19 mouse cellular contexts compared by ENCODE assay signal in the genomic region with DNA sequence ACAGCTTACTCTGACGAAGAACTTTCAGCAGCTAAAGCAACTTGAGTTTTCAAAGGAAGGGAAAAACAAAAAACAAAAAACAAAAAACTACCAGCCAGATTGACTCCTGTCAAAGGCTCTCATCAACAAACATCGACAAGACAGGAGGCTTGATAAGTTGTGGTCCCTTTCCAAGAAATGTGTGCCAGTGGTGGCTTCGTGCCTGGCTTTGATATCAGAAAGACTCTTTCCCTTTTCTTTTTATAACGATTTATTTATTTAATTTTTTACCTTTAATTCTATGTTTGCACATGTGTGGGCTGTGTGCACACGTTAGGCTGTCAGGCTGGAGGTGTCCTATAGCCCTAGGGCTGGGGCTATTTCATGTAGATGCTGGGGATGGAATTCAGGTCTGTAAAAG.
"Had no signal": no experiment of that assay in that cellular context is flagged by ENCODE, and none has a peak within 500 bp of the region (broad histone marks: within the 10 kb centered on the region; RNA-seq: fewer than 3 reads in every experiment).

No protein-coding gene starts in this region.

- DNase-seq: lung, adult 2 months; lung, postnatal 14 days; lung, postnatal 36 days; retina, postnatal 1 day; right cerebral cortex, adult 18-20 months; right cerebral cortex, postnatal 25 days; right cerebral cortex, postnatal 4 days; spleen, adult 18-20 months; thymus, adult 18-20 months; thymus, postnatal 14 days; thymus, postnatal 36 days had no signal

- H3K27ac ChIP-seq: lung, embryonic 15.5 days; macrophage; midbrain, embryonic 13.5 days; midbrain, embryonic 15.5 days; neural tube, embryonic 12.5 days had no signal

- H3K36me3 ChIP-seq: lung, embryonic 15.5 days; midbrain, embryonic 13.5 days; midbrain, embryonic 15.5 days; neural tube, embryonic 12.5 days had no signal

- H3K4me3 ChIP-seq: lung, embryonic 15.5 days; megakaryocyte, embryonic 14.5 days; midbrain, embryonic 13.5 days; midbrain, embryonic 15.5 days; neural tube, embryonic 12.5 days had no signal

- ATAC-seq: lung, postnatal 0 days; midbrain, embryonic 13.5 days; midbrain, embryonic 15.5 days had no signal

- H3K9me3 ChIP-seq: lung, embryonic 15.5 days; megakaryocyte, embryonic 14.5 days; midbrain, embryonic 13.5 days; midbrain, embryonic 15.5 days; neural tube, embryonic 12.5 days had no signal

- H3K9ac ChIP-seq: lung, embryonic 15.5 days; midbrain, embryonic 13.5 days; midbrain, embryonic 15.5 days; neural tube, embryonic 12.5 days had no signal

- H3K27me3 ChIP-seq: lung, embryonic 15.5 days; midbrain, embryonic 13.5 days; midbrain, embryonic 15.5 days; neural tube, embryonic 12.5 days had no signal

- H3K4me2 ChIP-seq: lung, embryonic 15.5 days; midbrain, embryonic 11.5 days; midbrain, embryonic 13.5 days; midbrain, embryonic 15.5 days; neural tube, embryonic 12.5 days had no signal

- H3K4me1 ChIP-seq: lung, embryonic 15.5 days; megakaryocyte, embryonic 14.5 days had no signal
